Mouse (Mus musculus): ENCODE data around the gene Tmem235. TPM values are rescaled to one million over a fixed set of nuclear protein-coding genes. Genes with fewer than 3 reads are reported as not detected.

The Tmem235 gene
- polyA plus RNA-seq, 1 experiment from 2014 or later, result not detected

DNA sequence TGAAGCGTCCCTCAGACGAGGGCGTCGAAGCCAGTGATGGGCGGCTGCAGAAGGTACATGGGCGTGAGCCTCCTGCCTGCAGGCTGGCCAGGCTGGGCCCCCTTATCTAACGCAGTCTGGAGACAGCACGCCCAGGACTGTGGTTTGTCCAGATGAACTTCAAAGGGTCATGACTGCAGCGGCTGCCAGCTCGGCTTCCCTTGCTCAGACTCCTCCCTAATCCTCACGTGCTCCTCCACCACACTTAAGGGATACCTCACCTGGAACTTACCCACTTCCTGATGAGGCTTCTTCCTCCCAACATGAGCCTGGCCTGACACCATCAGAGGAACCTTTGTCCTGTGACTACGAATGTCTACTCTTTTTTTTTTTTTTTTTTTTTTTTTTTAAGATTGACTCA, 54.0 kb downstream of the Tmem235 start:
- WGBS, result 50% methylated on average over 12 of the region's 12 CpGs
- Histone ChIP-seq H3K9ac (no peak overlapping the region), H3K4me1 (replicated peaks) (peaks cover 14% of the 10 kb centered on the region; the same call in 1 of the 2 replicates), H3K36me3 (no peaks in the 10 kb centered on the region), H3K27ac (0 out of 2 replicates have a peak overlapping the region, but pooled peaks have one; percentile 13), H3K4me3 (replicated peaks) (no peak overlapping the region), H3K9me3 (no peaks in the 10 kb centered on the region), H3K4me2 (replicated peaks) (no peak overlapping the region), H3K27me3 (replicated peaks) (no peaks in the 10 kb centered on the region)
- peak; percentile 69 for ATAC-seq

Other genes with a start within 250 kb of the Tmem235 start
- 9.6 TPM in 2 replicates for gene Tnrc6c, start 206.5 kb upstream of the Tmem235 start, polyA plus RNA-seq (2015; fragmentation: Nextera tagmentation; extraction: Ambion mirVana)
- 6.6 and 7.7 TPM in 2 replicates for gene Tmc8, start 78.7 kb upstream of the Tmem235 start, polyA plus RNA-seq (2015; fragmentation: Nextera tagmentation; extraction: Ambion mirVana)
- gene Tmc6, start 78.6 kb upstream of the Tmem235 start, polyA plus RNA-seq (2015; fragmentation: Nextera tagmentation; extraction: Ambion mirVana), result 28.3 and 34.7 TPM in 2 replicates
- 1.1 and 1.2 TPM in 2 replicates for gene 6030468B19Rik, start 63.1 kb upstream of the Tmem235 start, polyA plus RNA-seq (2015; fragmentation: Nextera tagmentation; extraction: Ambion mirVana)
- gene Gm20708, start 51.1 kb upstream of the Tmem235 start, polyA plus RNA-seq (2015; fragmentation: Nextera tagmentation; extraction: Ambion mirVana), result 0.26 and 0.38 TPM in 2 replicates
- gene Syngr2, start 51.1 kb upstream of the Tmem235 start, polyA plus RNA-seq (2015; fragmentation: Nextera tagmentation; extraction: Ambion mirVana), result 135 and 151 TPM in 2 replicates
- 8.3 and 8.9 TPM in 2 replicates for gene Afmid, start 34.8 kb upstream of the Tmem235 start, polyA plus RNA-seq (2015; fragmentation: Nextera tagmentation; extraction: Ambion mirVana)
- 144 and 146 TPM in 2 replicates for gene Tk1, start 34.7 kb upstream of the Tmem235 start, polyA plus RNA-seq (2015; fragmentation: Nextera tagmentation; extraction: Ambion mirVana)
- gene Birc5, start 11.5 kb upstream of the Tmem235 start, polyA plus RNA-seq (2015; fragmentation: Nextera tagmentation; extraction: Ambion mirVana), result 307 and 336 TPM in 2 replicates
- gene Tha1, start 12.7 kb downstream of the Tmem235 start, polyA plus RNA-seq (2015; fragmentation: Nextera tagmentation; extraction: Ambion mirVana), result 7.1 and 9.7 TPM in 2 replicates
- 18.4 and 19.1 TPM in 2 replicates for gene Socs3, start 109.3 kb downstream of the Tmem235 start, polyA plus RNA-seq (2015; fragmentation: Nextera tagmentation; extraction: Ambion mirVana)
- gene Pgs1, start 125.5 kb downstream of the Tmem235 start, polyA plus RNA-seq (2015; fragmentation: Nextera tagmentation; extraction: Ambion mirVana), result 32.6 and 33.5 TPM in 2 replicates